Mouse (Mus musculus): ENCODE results near the gene Psmc6.

GRCm38 (mm10) chr14:45325471-45325870 is 4.1 kb upstream of the Psmc6 start:
- TF ChIP-seq CTCF (IDR thresholded peaks at IDR 0.05; ENCODE audit: borderline replicate concordance, insufficient read depth, low read length) (no peak), POLR2A (IDR thresholded peaks at IDR 0.05; ENCODE audit: low read depth, low read length) (no peak)

Measured in embryonic fibroblast, embryonic 13.5 days (primary cell).